Mouse (Mus musculus) liver, embryonic 15.5 days (tissue): Measurements from ENCODE around the gene Nxph4. TPM values are rescaled to one million over a fixed set of nuclear protein-coding genes. Genes with fewer than 3 reads are reported as not detected.

Source experiments
- ATAC-seq: fragments of 200-750 bp; cut with Nextera tagmentation; 2 replicates; pipeline ENCODE4 v1.8.0; 2017; ENCODE audit warnings: moderate number of reproducible peaks, mild to moderate bottlenecking, moderate library complexity; ENCODE audit not compliant: insufficient read depth
- H3K27ac ChIP-seq: fragments of 300-500 bp; sonication (generic); replicated peaks from 2 replicates; pipeline ENCODE4 v1.5.1; 2015; ENCODE audit warnings: mild to moderate bottlenecking, inconsistent platforms
- H3K27me3 ChIP-seq: fragments of 300-500 bp; sonication (generic); 2 replicates; pipeline ENCODE4 v1.6.1; 2015; ENCODE audit warnings: mild to moderate bottlenecking, inconsistent platforms
- H3K36me3 ChIP-seq: fragments of 300-500 bp; sonication (generic); replicated peaks from 2 replicates; pipeline ENCODE4 v1.6.1; 2015; ENCODE audit warnings: moderate library complexity, mild to moderate bottlenecking, inconsistent platforms
- H3K4me1 ChIP-seq: fragments of 300-500 bp; sonication (generic); replicated peaks from 2 replicates; pipeline ENCODE4 v1.6.1; 2015; ENCODE audit warnings: inconsistent platforms
- H3K4me2 ChIP-seq: fragments of 300-500 bp; sonication (generic); 2 replicates; pipeline ENCODE4 v1.6.1; 2015; ENCODE audit warnings: moderate library complexity, mild to moderate bottlenecking, inconsistent platforms
- H3K4me3 ChIP-seq: fragments of 300-500 bp; sonication (generic); replicated peaks from 2 replicates; pipeline ENCODE4 v1.5.1; 2015; ENCODE audit warnings: mild to moderate bottlenecking, inconsistent platforms
- H3K9ac ChIP-seq: fragments of 300-500 bp; sonication (generic); 2 replicates; pipeline ENCODE4 v1.6.1; 2015; ENCODE audit warnings: moderate library complexity, mild to moderate bottlenecking, inconsistent platforms
- H3K9me3 ChIP-seq: fragments of 300-500 bp; sonication (generic); replicated peaks from 2 replicates; pipeline ENCODE4 v1.6.1; 2016; ENCODE audit warnings: inconsistent platforms
- WGBS: fragments of 180-500 bp; shearing (Covaris S2); methylation state at CpG from one replicate; pipeline ENCODE4 v1.1.7; 2015; ENCODE audit warnings: mixed read lengths; ENCODE audit not compliant: insufficient replicate concordance; 5-methylcytosine and 5-hydroxymethylcytosine counted together
- polyA plus RNA-seq: library from polyadenylated mRNA; unstranded; fragments of >200 nt; fragmentation: Nextera tagmentation; extraction: Ambion mirVana; gene quantifications from 2 replicates; pipeline ENCODE4 v1.2.1, GENCODE M21; 2015

The Nxph4 gene
- polyA plus RNA-seq, 1 experiment from 2014 or later, result not detected

DNA sequence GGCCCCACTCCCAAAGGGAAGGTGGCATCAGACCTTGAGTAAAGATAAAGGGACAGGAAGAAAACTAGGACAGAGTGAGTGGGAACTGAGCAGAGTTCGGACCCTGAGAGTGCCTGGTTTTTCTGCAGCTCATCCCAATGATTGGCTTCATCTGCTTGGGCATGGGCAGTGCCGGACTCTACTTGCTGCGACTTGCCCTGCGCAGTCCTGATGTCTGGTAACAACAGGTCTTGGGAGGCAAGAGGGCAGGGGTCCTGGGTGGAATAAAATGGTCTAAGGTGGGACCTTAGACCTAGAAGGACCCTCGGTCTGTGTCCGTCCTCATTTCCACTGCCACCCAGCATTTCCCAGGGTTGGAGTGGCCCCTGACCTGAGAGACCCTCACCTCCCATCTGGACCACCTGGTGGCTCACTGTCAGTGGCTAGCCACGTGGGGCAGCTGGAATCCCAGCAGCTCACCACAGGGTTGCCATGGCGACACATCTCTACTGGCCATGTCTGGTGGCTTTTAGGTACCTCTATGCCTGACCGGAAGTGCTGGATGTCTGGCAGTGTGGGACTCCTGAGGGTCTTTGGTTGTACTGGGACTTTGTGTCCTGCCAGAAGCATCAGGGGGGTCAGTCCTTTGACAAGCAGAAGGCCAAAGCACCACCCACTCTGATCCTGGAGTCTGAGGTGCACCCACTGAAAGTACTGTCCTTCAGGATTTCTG, 18.9 kb downstream of the Nxph4 start:
- peak overlapping the region; percentile 25; the same call in 1 of the 2 replicates for H3K9ac ChIP-seq
- H3K36me3 ChIP-seq, result peaks cover 38% of the 10 kb centered on the region
- peak overlapping the region; percentile 77 for H3K4me2 ChIP-seq
- peak overlapping the region; percentile 77; the same call in 1 of the 2 replicates for H3K27ac ChIP-seq
- peak overlapping the region; percentile 28 for H3K4me3 ChIP-seq
- peaks cover 63% of the 10 kb centered on the region for H3K27me3 ChIP-seq
- WGBS, result 40% methylated on average over 9 of the region's 9 CpGs
- peaks cover 79% of the 10 kb centered on the region for H3K4me1 ChIP-seq
- no peak for ATAC-seq
- H3K9me3 ChIP-seq, result no peaks in the 10 kb centered on the region

DNA sequence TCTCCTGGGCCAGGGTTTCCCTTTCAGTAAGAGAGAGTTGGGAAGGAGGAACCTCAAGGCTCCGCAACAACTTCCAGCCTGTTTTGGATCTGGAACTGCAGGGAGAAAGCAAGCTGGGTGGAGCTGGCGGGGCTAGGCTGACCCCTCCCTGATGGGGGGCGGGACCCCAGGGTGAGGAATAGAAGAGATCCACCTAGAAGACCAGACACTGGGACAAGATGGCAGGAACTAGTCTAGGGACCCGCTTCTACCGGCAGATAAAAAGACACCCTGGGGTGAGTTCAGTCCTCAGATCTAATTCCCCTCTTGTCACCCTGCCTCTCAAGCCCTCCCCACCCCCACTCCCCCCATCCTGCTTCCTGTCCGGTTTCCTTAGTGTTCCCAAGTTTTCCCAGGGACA, 19.6 kb downstream of the Nxph4 start, which contains the start of gene Ndufa4l2:
Gene Ndufa4l2 (plus strand): TSS at position 204 of the 400 bp plus-strand sequence.
- Histone ChIP-seq H3K27me3 (peaks cover 69% of the 10 kb centered on the region), H3K27ac (peak within 1 kb of the TSS; percentile 77), H3K9ac (peak within 1 kb of the TSS; percentile 48), H3K4me3 (peak within 1 kb of the TSS; percentile 49), H3K4me2 (peak within 1 kb of the TSS; percentile 77), H3K36me3 (peaks cover 31% of the 10 kb centered on the region), H3K9me3 (no peaks in the 10 kb centered on the region), H3K4me1 (peaks cover 73% of the 10 kb centered on the region)
- 13% methylated on average over 6 of the region's 6 CpGs for WGBS
- no peak for ATAC-seq

DNA sequence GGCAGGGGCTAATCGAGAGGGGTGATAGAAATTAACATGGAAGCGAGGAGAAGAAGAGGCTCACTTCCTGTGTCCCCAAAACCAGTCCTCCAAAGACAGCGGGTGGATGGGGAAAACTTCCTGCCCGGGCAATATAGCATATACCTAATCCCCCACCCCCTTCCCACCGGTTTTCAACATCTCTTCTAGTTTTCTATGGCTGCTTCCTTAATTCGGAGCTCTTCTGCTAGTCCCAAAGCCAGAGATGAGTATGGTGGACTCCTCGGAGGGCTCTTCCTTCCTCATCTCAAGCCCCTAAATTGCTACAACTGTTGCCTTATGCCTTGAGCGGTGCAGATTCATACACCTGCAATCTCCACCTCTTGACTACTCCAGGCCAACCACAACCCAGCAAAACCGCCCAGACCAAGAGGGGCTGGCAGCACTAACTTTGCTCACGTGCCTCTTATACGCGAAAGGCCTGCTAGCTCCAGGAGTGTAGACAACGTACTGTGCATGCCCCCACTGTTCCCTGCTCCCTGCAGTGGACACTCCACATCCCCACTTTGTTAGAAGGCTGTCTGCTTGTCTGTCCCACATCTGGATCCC, 20.2 kb downstream of the Nxph4 start:
- peak overlapping the region; percentile 49 for H3K4me3 ChIP-seq
- peaks cover 75% of the 10 kb centered on the region for H3K27me3 ChIP-seq
- H3K9me3 ChIP-seq, result no peaks in the 10 kb centered on the region
- no peak for ATAC-seq
- H3K36me3 ChIP-seq, result peaks cover 26% of the 10 kb centered on the region
- H3K4me1 ChIP-seq, result peaks cover 76% of the 10 kb centered on the region
- H3K27ac ChIP-seq, result peak overlapping the region; percentile 55; the same call in 1 of the 2 replicates
- peak overlapping the region; percentile 77 for H3K4me2 ChIP-seq
- WGBS, result 7% methylated on average over 13 of the region's 13 CpGs
- peak overlapping the region; percentile 48 for H3K9ac ChIP-seq

GRCm38 (mm10) chr10:127513501-127514091, 20.8 kb downstream of the Nxph4 start:
- Histone ChIP-seq H3K4me3 (peak overlapping the region; percentile 49), H3K9me3 (no peaks in the 10 kb centered on the region), H3K4me1 (peaks cover 82% of the 10 kb centered on the region), H3K27ac (peak overlapping the region; percentile 55; the same call in 1 of the 2 replicates), H3K36me3 (peaks cover 20% of the 10 kb centered on the region), H3K27me3 (peaks cover 81% of the 10 kb centered on the region), H3K9ac (peak overlapping the region; percentile 48), H3K4me2 (peak overlapping the region; percentile 77)
- WGBS, result 1% methylated on average over 16 of the region's 16 CpGs
- ATAC-seq, result peak; percentile 68

GRCm38 (mm10) chr10:127512813-127513212, 21.5 kb downstream of the Nxph4 start:
- Histone ChIP-seq H3K36me3 (peaks cover 12% of the 10 kb centered on the region), H3K4me3 (peak overlapping the region; percentile 49), H3K9me3 (no peaks in the 10 kb centered on the region), H3K9ac (peak overlapping the region; percentile 48), H3K27me3 (peaks cover 89% of the 10 kb centered on the region), H3K4me2 (peak overlapping the region; percentile 77), H3K27ac (peak overlapping the region; percentile 55; the same call in 1 of the 2 replicates), H3K4me1 (peaks cover 82% of the 10 kb centered on the region)
- WGBS, result 0% methylated on average over 27 of the region's 27 CpGs
- peak; percentile 39 for ATAC-seq

GRCm38 (mm10) chr10:127512307-127512666, 22.1 kb downstream of the Nxph4 start:
- Histone ChIP-seq H3K4me3 (peak overlapping the region; percentile 49), H3K4me2 (peak overlapping the region; percentile 77), H3K9me3 (no peaks in the 10 kb centered on the region), H3K36me3 (peaks cover 6% of the 10 kb centered on the region), H3K27me3 (peaks cover 94% of the 10 kb centered on the region), H3K27ac (no peak overlapping the region), H3K4me1 (peaks cover 77% of the 10 kb centered on the region), H3K9ac (0 out of 2 replicates have a peak overlapping the region, but pooled peaks have one; percentile 4)
- WGBS, result 5% methylated on average over 7 of the region's 7 CpGs
- no peak for ATAC-seq

GRCm38 (mm10) chr10:127511634-127512306, 22.6 kb downstream of the Nxph4 start:
- 1% methylated on average over 46 of the region's 46 CpGs for WGBS

DNA sequence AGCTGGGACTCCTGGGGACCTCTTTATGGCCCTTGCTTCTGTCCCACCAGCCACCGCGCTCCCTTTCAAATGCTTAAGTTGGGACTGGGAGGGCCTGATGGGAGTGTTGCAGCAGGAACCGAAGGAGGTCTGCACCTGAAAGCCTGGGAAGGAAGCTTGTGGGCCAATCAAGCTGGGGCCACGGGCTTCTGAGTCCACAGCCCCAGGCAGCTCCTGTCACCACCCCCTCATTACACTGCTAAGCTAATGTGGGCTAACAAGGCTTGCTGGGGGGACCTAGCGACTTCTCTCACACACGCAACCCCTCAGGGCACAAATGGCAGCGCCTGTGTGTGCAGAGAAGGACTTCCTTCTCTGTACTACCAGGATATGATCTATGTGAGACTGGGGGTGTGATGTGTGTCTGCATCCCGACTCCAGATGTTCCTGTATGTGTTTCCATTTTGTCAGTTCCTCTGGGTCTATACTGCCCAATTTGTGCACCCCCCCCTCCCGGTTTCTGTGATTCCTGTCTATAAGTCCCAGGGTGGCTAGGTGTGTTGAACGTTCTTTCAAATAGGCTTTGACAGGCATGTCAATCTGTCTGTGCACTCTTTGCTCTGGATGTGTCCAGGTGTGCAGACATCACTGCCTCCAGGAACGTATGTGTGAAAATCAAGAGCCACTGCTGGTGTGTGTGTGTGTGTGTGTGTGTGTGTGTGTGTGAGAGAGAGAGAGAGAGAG, 23.3 kb downstream of the Nxph4 start:
- Histone ChIP-seq H3K4me3 (0 out of 2 replicates have a peak overlapping the region, but pooled peaks have one; percentile 49), H3K4me1 (peaks cover 64% of the 10 kb centered on the region), H3K9me3 (no peaks in the 10 kb centered on the region), H3K9ac (no peak overlapping the region), H3K4me2 (peak overlapping the region; percentile 77; the same call in 1 of the 2 replicates), H3K27ac (no peak overlapping the region), H3K27me3 (peaks cover 99% of the 10 kb centered on the region), H3K36me3 (no peaks in the 10 kb centered on the region)
- WGBS, result 6% methylated on average over 11 of the region's 11 CpGs
- no peak for ATAC-seq

More at GRCm38 (mm10) chr10:127511634-127512306, 22.6 kb downstream of the Nxph4 start:
- Histone ChIP-seq H3K4me1 (peaks cover 71% of the 10 kb centered on the region), H3K27ac (no peak overlapping the region), H3K9ac (peak overlapping the region; percentile 21; the same call in 1 of the 2 replicates), H3K9me3 (no peaks in the 10 kb centered on the region), H3K27me3 (peaks cover 99% of the 10 kb centered on the region), H3K36me3 (peaks cover 1% of the 10 kb centered on the region; the same call in 1 of the 2 replicates), H3K4me2 (peak overlapping the region; percentile 77), H3K4me3 (peak overlapping the region; percentile 49)
- no peak for ATAC-seq

GRCm38 (mm10) chr10:127509837-127510701, 24.3 kb downstream of the Nxph4 start:
- Histone ChIP-seq H3K4me2 (peak overlapping the region; percentile 67; the same call in 1 of the 2 replicates), H3K9me3 (no peaks in the 10 kb centered on the region), H3K9ac (no peak overlapping the region), H3K27ac (no peak overlapping the region), H3K36me3 (no peaks in the 10 kb centered on the region), H3K27me3 (peaks cover 95% of the 10 kb centered on the region), H3K4me3 (peak overlapping the region; percentile 35; the same call in 1 of the 2 replicates), H3K4me1 (peaks cover 54% of the 10 kb centered on the region)
- ATAC-seq, result no peak
- 10% methylated on average over 17 of the region's 17 CpGs for WGBS
